Mouse (Mus musculus) E14TG2a.4 (cell line): Measurements from ENCODE around the gene Ankrd52.

ENCODE experiments used
- CTCF ChIP-seq: conservative IDR thresholded peaks from 2 replicates; pipeline ENCODE4 v1.5.1; 2014; ENCODE audit warnings: low read length
- NANOG ChIP-seq: IDR thresholded peaks from 2 replicates; pipeline ENCODE4 v1.6.1; 2014; ENCODE audit warnings: borderline replicate concordance, low read length, mixed read lengths
- POU5F1 ChIP-seq: IDR thresholded peaks from 2 replicates; pipeline ENCODE4 v1.6.1; 2014; ENCODE audit warnings: low read length, borderline replicate concordance

DNA sequence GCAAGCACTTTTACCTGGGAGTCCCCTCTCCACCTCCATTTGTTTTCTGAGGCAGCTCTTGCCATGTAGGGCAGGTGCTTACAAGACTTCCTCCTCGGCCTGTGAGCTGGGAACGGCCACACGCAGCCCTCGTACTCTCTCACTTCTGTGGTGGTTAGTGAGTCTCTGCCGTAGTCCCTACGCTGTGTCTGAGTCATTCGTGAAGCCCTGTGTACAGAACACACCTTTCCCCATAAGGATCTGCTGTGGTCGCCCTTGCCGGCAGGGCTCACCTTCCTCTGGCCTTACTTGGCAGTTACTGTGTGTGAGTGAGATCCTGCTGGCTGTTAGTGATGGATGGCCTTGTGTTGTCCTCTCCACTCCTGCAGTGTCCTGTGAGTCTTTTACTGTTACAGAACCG is 57.8 kb downstream of the Ankrd52 start:
- TF ChIP-seq CTCF (no peak), POU5F1 (no peak), NANOG (no peak)
